Mouse (Mus musculus) liver, embryonic 15.5 days (tissue): ENCODE measurements around the gene 2010300C02Rik. TPM values are rescaled to one million over a fixed set of nuclear protein-coding genes. Genes with fewer than 3 reads are reported as not detected.

Experiments
- ATAC-seq: fragments of 200-750 bp; cut with Nextera tagmentation; 2 replicates; pipeline ENCODE4 v1.8.0; 2017; ENCODE audit warnings: moderate number of reproducible peaks, mild to moderate bottlenecking, moderate library complexity; ENCODE audit not compliant: insufficient read depth
- H3K27ac ChIP-seq: fragments of 300-500 bp; sonication (generic); replicated peaks from 2 replicates; pipeline ENCODE4 v1.5.1; 2015; ENCODE audit warnings: mild to moderate bottlenecking, inconsistent platforms
- H3K27me3 ChIP-seq: fragments of 300-500 bp; sonication (generic); 2 replicates; pipeline ENCODE4 v1.6.1; 2015; ENCODE audit warnings: mild to moderate bottlenecking, inconsistent platforms
- H3K36me3 ChIP-seq: fragments of 300-500 bp; sonication (generic); replicated peaks from 2 replicates; pipeline ENCODE4 v1.6.1; 2015; ENCODE audit warnings: moderate library complexity, mild to moderate bottlenecking, inconsistent platforms
- H3K4me1 ChIP-seq: fragments of 300-500 bp; sonication (generic); replicated peaks from 2 replicates; pipeline ENCODE4 v1.6.1; 2015; ENCODE audit warnings: inconsistent platforms
- H3K4me2 ChIP-seq: fragments of 300-500 bp; sonication (generic); 2 replicates; pipeline ENCODE4 v1.6.1; 2015; ENCODE audit warnings: moderate library complexity, mild to moderate bottlenecking, inconsistent platforms
- H3K4me3 ChIP-seq: fragments of 300-500 bp; sonication (generic); replicated peaks from 2 replicates; pipeline ENCODE4 v1.5.1; 2015; ENCODE audit warnings: mild to moderate bottlenecking, inconsistent platforms
- H3K9ac ChIP-seq: fragments of 300-500 bp; sonication (generic); 2 replicates; pipeline ENCODE4 v1.6.1; 2015; ENCODE audit warnings: moderate library complexity, mild to moderate bottlenecking, inconsistent platforms
- H3K9me3 ChIP-seq: fragments of 300-500 bp; sonication (generic); replicated peaks from 2 replicates; pipeline ENCODE4 v1.6.1; 2016; ENCODE audit warnings: inconsistent platforms
- WGBS: fragments of 180-500 bp; shearing (Covaris S2); methylation state at CpG from one replicate; pipeline ENCODE4 v1.1.7; 2015; ENCODE audit warnings: mixed read lengths; ENCODE audit not compliant: insufficient replicate concordance; 5-methylcytosine and 5-hydroxymethylcytosine counted together
- polyA plus RNA-seq: library from polyadenylated mRNA; unstranded; fragments of >200 nt; fragmentation: Nextera tagmentation; extraction: Ambion mirVana; gene quantifications from 2 replicates; pipeline ENCODE4 v1.2.1, GENCODE M21; 2015

Gene 2010300C02Rik
- 0.13 and 0.28 TPM in 2 replicates for polyA plus RNA-seq

GRCm38 (mm10) chr1:37719761-37720640 is at the start of gene 2010300C02Rik:
2010300C02Rik (minus strand) TSS chr1:37720085.
- Histone ChIP-seq H3K4me2 (peak within 1 kb of the TSS; percentile 70), H3K9ac (no peak within 1 kb of the TSS), H3K4me3 (peak within 1 kb of the TSS; percentile 53), H3K4me1 (peaks cover 3% of the 10 kb centered on the region; the same call in 1 of the 2 replicates), H3K9me3 (no peaks in the 10 kb centered on the region), H3K27ac (no peak within 1 kb of the TSS), H3K27me3 (peaks cover 46% of the 10 kb centered on the region), H3K36me3 (no peaks in the 10 kb centered on the region)
- WGBS: under 1% methylated on average over 68 of the region's 69 CpGs
- ATAC-seq: 0 out of 2 replicates have a peak, but pooled peaks have one; percentile 12

GRCm38 (mm10) chr1:37759407-37759806 is 39.5 kb upstream of the 2010300C02Rik start:
- Histone ChIP-seq H3K27ac (no peak overlapping the region), H3K36me3 (no peaks in the 10 kb centered on the region), H3K4me1 (no peaks in the 10 kb centered on the region), H3K9me3 (no peaks in the 10 kb centered on the region), H3K4me2 (no peak overlapping the region), H3K4me3 (no peak overlapping the region), H3K9ac (no peak overlapping the region), H3K27me3 (no peaks in the 10 kb centered on the region)
- no peak for ATAC-seq

- Histone ChIP-seq H3K9me3 (no peaks in the 10 kb centered on the region), H3K4me2 (no peak overlapping the region), H3K4me3 (no peak overlapping the region), H3K36me3 (no peaks in the 10 kb centered on the region), H3K4me1 (no peaks in the 10 kb centered on the region), H3K27ac (no peak overlapping the region), H3K9ac (no peak overlapping the region), H3K27me3 (no peaks in the 10 kb centered on the region)
- ATAC-seq: no peak
- 46% methylated on average over 9 of the region's 9 CpGs for WGBS
Observed at GRCm38 (mm10) chr1:37744650-37745259, 24.9 kb upstream of the 2010300C02Rik start.

GRCm38 (mm10) chr1:37742602-37743270 is 22.9 kb upstream of the 2010300C02Rik start:
- Histone ChIP-seq H3K4me2 (no peak overlapping the region), H3K9me3 (no peaks in the 10 kb centered on the region), H3K9ac (no peak overlapping the region), H3K27me3 (no peaks in the 10 kb centered on the region), H3K27ac (no peak overlapping the region), H3K36me3 (no peaks in the 10 kb centered on the region), H3K4me1 (no peaks in the 10 kb centered on the region), H3K4me3 (no peak overlapping the region)
- no peak for ATAC-seq
- WGBS: 63% methylated on average over 14 of the region's 14 CpGs

- no peak for ATAC-seq
- Histone ChIP-seq H3K9me3 (no peaks in the 10 kb centered on the region), H3K4me1 (no peaks in the 10 kb centered on the region), H3K36me3 (no peaks in the 10 kb centered on the region), H3K27me3 (no peaks in the 10 kb centered on the region), H3K27ac (no peak overlapping the region), H3K9ac (no peak overlapping the region), H3K4me3 (no peak overlapping the region), H3K4me2 (no peak overlapping the region)
- 79% methylated on average over 11 of the region's 11 CpGs for WGBS
Observed at GRCm38 (mm10) chr1:37742126-37742525, 22.2 kb upstream of the 2010300C02Rik start.

- Histone ChIP-seq H3K36me3 (no peaks in the 10 kb centered on the region), H3K27ac (no peak overlapping the region), H3K9me3 (no peaks in the 10 kb centered on the region), H3K4me2 (no peak overlapping the region), H3K27me3 (no peaks in the 10 kb centered on the region), H3K4me3 (no peak overlapping the region), H3K9ac (no peak overlapping the region), H3K4me1 (no peaks in the 10 kb centered on the region)
- no peak for ATAC-seq
- WGBS: 32% methylated on average over 8 of the region's 8 CpGs
Observed at GRCm38 (mm10) chr1:37740161-37740802, 20.4 kb upstream of the 2010300C02Rik start.

- no peaks in the 10 kb centered on the region for H3K9me3 ChIP-seq
- ATAC-seq: no peak
- H3K27ac ChIP-seq: no peak overlapping the region
- no peaks in the 10 kb centered on the region for H3K36me3 ChIP-seq
- H3K9ac ChIP-seq: no peak overlapping the region
- no peaks in the 10 kb centered on the region for H3K4me1 ChIP-seq
- H3K4me2 ChIP-seq: no peak overlapping the region
- WGBS: 18% methylated on average over 2 of the region's 2 CpGs
- H3K4me3 ChIP-seq: no peak overlapping the region
- no peaks in the 10 kb centered on the region for H3K27me3 ChIP-seq
Observed at GRCm38 (mm10) chr1:37738895-37739294, 19.0 kb upstream of the 2010300C02Rik start.

- ATAC-seq: no peak
- H3K4me2 ChIP-seq: no peak overlapping the region
- no peak overlapping the region for H3K4me3 ChIP-seq
- H3K36me3 ChIP-seq: no peaks in the 10 kb centered on the region
- H3K9ac ChIP-seq: no peak overlapping the region
- no peaks in the 10 kb centered on the region for H3K27me3 ChIP-seq
- H3K27ac ChIP-seq: no peak overlapping the region
- WGBS: 49% methylated on average over 4 of the region's 4 CpGs
- no peaks in the 10 kb centered on the region for H3K9me3 ChIP-seq
- H3K4me1 ChIP-seq: no peaks in the 10 kb centered on the region
Observed at GRCm38 (mm10) chr1:37737045-37737444, 17.2 kb upstream of the 2010300C02Rik start.

GRCm38 (mm10) chr1:37735932-37736331 is 16.0 kb upstream of the 2010300C02Rik start:
- Histone ChIP-seq H3K4me1 (no peaks in the 10 kb centered on the region), H3K4me2 (no peak overlapping the region), H3K9me3 (no peaks in the 10 kb centered on the region), H3K9ac (no peak overlapping the region), H3K27me3 (no peaks in the 10 kb centered on the region), H3K4me3 (no peak overlapping the region), H3K36me3 (no peaks in the 10 kb centered on the region), H3K27ac (no peak overlapping the region)
- ATAC-seq: no peak
- WGBS: 51% methylated on average over 5 of the region's 5 CpGs

GRCm38 (mm10) chr1:37734841-37735240 is 15.0 kb upstream of the 2010300C02Rik start:
- Histone ChIP-seq H3K27me3 (no peaks in the 10 kb centered on the region), H3K4me2 (no peak overlapping the region), H3K27ac (no peak overlapping the region), H3K9me3 (no peaks in the 10 kb centered on the region), H3K4me1 (no peaks in the 10 kb centered on the region), H3K9ac (no peak overlapping the region), H3K4me3 (no peak overlapping the region), H3K36me3 (no peaks in the 10 kb centered on the region)
- no peak for ATAC-seq
- WGBS: 55% methylated on average over 7 of the region's 7 CpGs

GRCm38 (mm10) chr1:37729353-37729752 is 9.5 kb upstream of the 2010300C02Rik start:
- WGBS: 84% methylated on average over 8 of the region's 8 CpGs
- Histone ChIP-seq H3K4me3 (no peak overlapping the region), H3K9me3 (no peaks in the 10 kb centered on the region), H3K36me3 (no peaks in the 10 kb centered on the region), H3K27ac (no peak overlapping the region), H3K9ac (no peak overlapping the region), H3K4me1 (no peaks in the 10 kb centered on the region), H3K4me2 (no peak overlapping the region), H3K27me3 (peaks cover 8% of the 10 kb centered on the region; the same call in 1 of the 2 replicates)
- ATAC-seq: no peak
